Mouse (Mus musculus) embryo, embryonic 10 days (tissue): ENCODE results near the gene Stx2.
A peak's percentile ranks its signal among the peaks of the same experiment; 100 is the strongest.

Experiments used
- DNase-seq: peaks from one replicate; pipeline ENCODE4 v3.0.0-alpha.2; 2015; ENCODE audit warnings: low spot score

The Stx2 gene

GRCm38 (mm10) chr5:128953278-128954070 lies 54.9 kb downstream of the Stx2 start, which contains the start of gene Rimbp2:
TSS of gene Rimbp2 (minus strand) at chr5:128953486.
- DNase-seq: peak; percentile 87

GRCm38 (mm10) chr5:128952291-128953195 lies 55.8 kb downstream of the Stx2 start:
- DNase-seq: peak; percentile 47

GRCm38 (mm10) chr5:128951472-128951871 lies 56.9 kb downstream of the Stx2 start:
- DNase-seq: no peak

GRCm38 (mm10) chr5:128947093-128947492 lies 61.3 kb downstream of the Stx2 start:
- DNase-seq: no peak

- no peak for DNase-seq
These were observed 67.9 kb downstream of the Stx2 start for GRCm38 (mm10) chr5:128940436-128940835.

- no peak for DNase-seq
These were observed 72.9 kb downstream of the Stx2 start for GRCm38 (mm10) chr5:128935359-128935899.
